Mouse (Mus musculus): Measurements from ENCODE around the gene Pstpip1.

DNA sequence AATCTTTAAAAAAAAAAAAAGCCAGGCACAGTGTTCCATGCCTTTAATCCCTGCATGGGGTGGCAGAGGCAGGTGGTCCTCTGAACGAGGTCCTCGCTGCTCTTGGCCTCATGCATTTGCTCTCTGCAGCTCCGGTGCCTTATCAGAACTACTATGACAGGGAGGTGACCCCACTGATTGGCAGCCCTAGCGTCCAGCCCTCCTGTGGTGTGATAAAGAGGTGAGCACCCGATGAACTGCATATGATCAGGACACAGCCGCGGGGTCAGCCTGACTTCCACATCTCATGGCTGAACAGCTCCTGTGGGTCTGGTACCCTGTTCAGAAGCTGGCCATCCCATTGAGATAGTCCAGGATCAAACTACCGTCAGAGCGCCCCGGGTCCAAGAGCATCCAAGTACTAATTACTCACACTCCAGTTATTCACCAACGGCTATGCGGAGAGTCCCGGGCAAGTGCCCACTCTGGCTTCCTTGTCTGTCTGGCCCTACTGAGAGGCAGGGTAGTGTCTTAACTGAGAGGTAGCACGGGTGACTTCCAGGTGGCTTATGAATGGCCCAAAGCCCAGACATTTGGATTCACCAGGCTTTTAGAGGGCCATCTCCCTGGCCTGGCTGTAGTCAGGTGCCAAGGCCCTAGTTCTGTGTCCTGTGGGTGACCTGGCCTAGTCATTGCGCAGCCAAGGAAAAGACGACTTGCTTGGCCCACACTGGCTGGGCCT lies 36.9 kb downstream of the Pstpip1 start:
- TF ChIP-seq CTCF (IDR thresholded peaks at IDR 0.05; ENCODE audit: borderline replicate concordance, extremely low read depth, insufficient read depth, insufficient read length) (no peak), POLR2A (IDR thresholded peaks at IDR 0.05; ENCODE audit: borderline replicate concordance, extremely low read depth, insufficient read depth, insufficient read length, poor library complexity, severe bottlenecking) (no peak)

All from brain, embryonic 14.5 days (tissue).